Mouse (Mus musculus) myocyte (in vitro differentiated cells): ENCODE measurements around the gene Tnfrsf1a. TPM values are rescaled to one million over a fixed set of nuclear protein-coding genes. Genes with fewer than 3 reads are reported as not detected.

Source experiments
- H3K27me3 ChIP-seq: one replicate; pipeline ENCODE4 v1.6.1; 2011; ENCODE audit not compliant: control insufficient read depth, insufficient read depth, insufficient read length
- H3K36me3 ChIP-seq: one replicate; pipeline ENCODE4 v1.6.1; 2011; ENCODE audit not compliant: control insufficient read depth, insufficient read depth
- H3K4me2 ChIP-seq: one replicate; pipeline ENCODE4 v1.6.1; 2011; ENCODE audit warnings: low read depth, control low read depth
- H3K4me3 ChIP-seq: one replicate; pipeline ENCODE4 v1.5.1; 2011; ENCODE audit warnings: mild to moderate bottlenecking, control low read depth, moderate library complexity
- H3K79me2 ChIP-seq: one replicate; pipeline ENCODE4 v1.6.1; 2011; ENCODE audit not compliant: control insufficient read depth, insufficient read depth
- H3ac ChIP-seq: one replicate; pipeline ENCODE4 v1.6.1; 2011; ENCODE audit not compliant: control insufficient read depth, insufficient read length
- CEBPB ChIP-seq: IDR thresholded peaks from 2 replicates; pipeline ENCODE4 v1.6.1; 2011; ENCODE audit warnings: mild to moderate bottlenecking, moderate library complexity; ENCODE audit not compliant: poor library complexity, insufficient read depth, severe bottlenecking
- E2F4 ChIP-seq: IDR thresholded peaks from one replicate; pipeline ENCODE4 v1.6.1; 2011; ENCODE audit warnings: mild to moderate bottlenecking, control low read depth, moderate library complexity; ENCODE audit not compliant: insufficient read depth
- MAX ChIP-seq: IDR thresholded peaks from one replicate; pipeline ENCODE4 v1.6.1; 2011; ENCODE audit warnings: low read depth, mild to moderate bottlenecking, control low read depth
- MYOD1 ChIP-seq, 3 experiments: IDR thresholded peaks; one replicate each; pipeline ENCODE4 v1.6.1; 2011; ENCODE audit warnings: control low read depth in 2 of 3, low read depth in 2 of 3, mild to moderate bottlenecking in 2 of 3, moderate library complexity in 1 of 3; ENCODE audit not compliant: insufficient read length in 2 of 3, control insufficient read depth in 1 of 3
- MYOG ChIP-seq, 3 experiments: IDR thresholded peaks; one replicate each; pipeline ENCODE4 v1.6.1; 2011; ENCODE audit warnings: control low read depth in 2 of 3, low read depth in 2 of 3, mild to moderate bottlenecking in 2 of 3; ENCODE audit not compliant: insufficient read length in 2 of 3, control insufficient read depth in 1 of 3, insufficient read depth in 1 of 3
- POLR2A ChIP-seq: IDR thresholded peaks from one replicate; pipeline ENCODE4 v1.6.1; 2011; ENCODE audit warnings: low read depth, mild to moderate bottlenecking, control low read depth, moderate library complexity; ENCODE audit not compliant: insufficient read length
- POLR2AphosphoS2 ChIP-seq: IDR thresholded peaks from one replicate; pipeline ENCODE4 v1.6.1; 2011; ENCODE audit warnings: low read depth, control low read depth; ENCODE audit not compliant: insufficient read length
- REST ChIP-seq: IDR thresholded peaks from one replicate; pipeline ENCODE4 v1.6.1; 2011; ENCODE audit warnings: mild to moderate bottlenecking, control low read depth, moderate library complexity; ENCODE audit not compliant: insufficient read depth, insufficient read length
- SRF ChIP-seq: IDR thresholded peaks from one replicate; pipeline ENCODE4 v1.6.1; 2011; ENCODE audit warnings: low read depth; ENCODE audit not compliant: control insufficient read depth, insufficient read length
- TCF12 ChIP-seq: IDR thresholded peaks from one replicate; pipeline ENCODE4 v1.6.1; 2011; ENCODE audit warnings: mild to moderate bottlenecking, control low read depth; ENCODE audit not compliant: poor library complexity, insufficient read depth, severe bottlenecking
- TCF3 ChIP-seq: IDR thresholded peaks from one replicate; pipeline ENCODE4 v1.6.1; 2011; ENCODE audit warnings: low read depth, control low read depth; ENCODE audit not compliant: insufficient read length
- USF1 ChIP-seq: IDR thresholded peaks from one replicate; pipeline ENCODE4 v1.6.1; 2011; ENCODE audit warnings: low read depth, mild to moderate bottlenecking, control low read depth, moderate library complexity
- polyA plus RNA-seq: library from polyadenylated mRNA; unstranded; fragments of >200 nt; fragmentation: generic; extraction: Trizol; gene quantifications from one replicate; pipeline ENCODE4 v1.2.1, GENCODE M21; 2012; ENCODE audit warnings: missing spikeins

The Tnfrsf1a gene
- polyA plus RNA-seq, 1 experiment: 84.5 TPM

DNA sequence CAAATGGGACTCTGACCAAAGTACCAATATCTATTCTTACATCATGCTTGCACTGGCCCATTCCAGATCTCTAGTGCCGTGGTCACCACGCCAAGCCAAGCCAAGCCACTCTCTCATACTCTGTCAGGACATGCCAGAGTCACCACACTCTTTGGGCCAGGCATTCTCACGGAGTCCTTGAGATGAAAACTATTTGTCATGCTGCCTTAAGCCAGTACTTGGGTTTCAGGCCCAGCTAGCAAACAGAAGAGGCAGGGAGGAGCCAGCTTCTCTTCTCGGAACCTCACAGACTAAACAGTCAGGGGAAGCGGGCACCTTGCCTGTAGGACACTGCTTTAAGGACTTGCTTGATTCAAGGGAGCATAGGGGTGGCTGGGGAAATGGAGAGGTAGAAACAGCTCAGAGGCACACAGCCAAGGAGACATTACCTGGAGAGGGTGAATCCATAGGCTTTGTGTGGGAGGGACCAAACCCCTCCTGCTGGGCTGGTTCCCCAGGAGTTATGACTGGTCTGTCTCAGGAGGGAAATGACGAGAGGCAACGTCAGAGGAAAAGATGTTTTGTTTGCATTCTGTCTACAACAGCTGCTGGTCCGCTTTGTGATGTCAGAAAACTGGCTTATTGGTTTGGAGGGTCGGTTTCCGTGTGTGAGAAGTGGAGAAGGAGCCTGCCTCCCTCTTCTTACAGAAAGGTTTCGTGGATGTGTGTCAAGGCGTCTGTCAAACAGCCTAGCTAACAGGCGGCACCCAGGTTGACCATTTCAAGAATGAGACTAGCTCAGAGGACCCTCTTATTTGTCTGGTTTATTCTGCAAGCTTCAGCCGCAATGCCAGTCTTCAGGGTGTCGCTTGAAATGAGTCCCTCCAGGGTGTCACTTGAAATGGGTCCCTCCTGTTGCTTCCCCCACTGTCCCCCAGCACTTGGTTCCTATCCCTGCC lies 29.9 kb upstream of the Tnfrsf1a start:
- no peak overlapping the region for H3K4me2 ChIP-seq
- no peaks in the 10 kb centered on the region for H3K79me2 ChIP-seq
- H3K36me3 ChIP-seq: no peaks in the 10 kb centered on the region
- no peak overlapping the region for H3K4me3 ChIP-seq
- no peaks in the 10 kb centered on the region for H3K27me3 ChIP-seq
- no peak for TF ChIP-seq SRF
- no peak overlapping the region for H3ac ChIP-seq

DNA sequence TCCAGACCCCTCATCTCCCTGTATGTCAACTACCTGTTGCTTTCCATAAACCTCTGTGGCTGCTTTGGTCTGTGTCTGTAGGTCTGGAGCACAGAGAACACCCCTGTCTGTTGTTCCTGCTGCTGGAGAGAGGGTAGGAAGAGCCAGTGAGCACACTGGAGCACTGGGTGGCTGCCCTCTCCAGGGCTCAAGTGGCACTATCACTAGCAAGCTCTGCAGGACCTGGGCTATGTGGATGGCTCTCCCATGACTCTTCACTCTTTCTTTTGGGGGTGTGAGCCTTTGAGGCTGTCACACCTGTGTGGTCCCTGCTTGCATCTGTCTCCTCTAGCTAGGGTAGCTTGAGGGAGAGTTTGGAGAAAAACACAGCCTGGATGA lies 29.3 kb upstream of the Tnfrsf1a start:
- Histone ChIP-seq H3K27me3 (no peaks in the 10 kb centered on the region), H3ac (no peak overlapping the region), H3K79me2 (no peaks in the 10 kb centered on the region), H3K4me2 (no peak overlapping the region), H3K4me3 (no peak overlapping the region), H3K36me3 (no peaks in the 10 kb centered on the region)
- no peak for TF ChIP-seq E2F4
- no peak for TF ChIP-seq TCF3
- TF ChIP-seq USF1: no peak

DNA sequence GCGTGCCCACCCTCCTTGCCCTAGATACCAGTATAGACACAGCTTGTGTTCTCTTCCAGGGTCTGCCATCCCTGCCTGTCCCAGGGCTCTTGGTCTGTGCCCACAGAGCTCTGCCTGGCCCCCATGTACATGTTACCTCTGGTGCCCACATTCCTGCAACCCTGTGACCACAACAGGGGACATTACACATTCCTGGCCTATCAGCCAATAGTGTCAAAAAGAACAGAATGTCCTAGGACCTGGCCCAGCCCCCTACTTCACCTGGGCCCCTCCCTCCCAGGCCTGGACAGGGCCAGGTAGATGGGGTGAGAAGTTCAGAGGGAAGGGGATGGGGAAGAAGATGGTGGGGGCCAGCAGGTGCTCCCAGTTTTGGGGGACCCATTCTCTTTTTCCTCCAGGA lies 28.8 kb upstream of the Tnfrsf1a start, which contains the start of gene Scnn1a:
TSS of gene Scnn1a (plus strand) at position 337 of the 400 bp plus-strand sequence.
- Histone ChIP-seq H3K27me3 (no peaks in the 10 kb centered on the region), H3K36me3 (no peaks in the 10 kb centered on the region), H3K4me3 (no peak within 1 kb of the TSS), H3K4me2 (no peak within 1 kb of the TSS), H3ac (no peak within 1 kb of the TSS), H3K79me2 (no peaks in the 10 kb centered on the region)
- TF ChIP-seq MYOG (IDR thresholded peaks at IDR 0.05; ENCODE audit: control insufficient read depth in 1 of 3, insufficient read depth in 1 of 3, insufficient read length in 2 of 3, low read depth in 2 of 3): no peak
- no peak for TF ChIP-seq TCF3
- TF ChIP-seq CEBPB: no peak
- TF ChIP-seq USF1: no peak
- TF ChIP-seq E2F4: no peak
- no peak for TF ChIP-seq POLR2AphosphoS2
- no peak for TF ChIP-seq TCF12
- TF ChIP-seq MYOD1 (IDR thresholded peaks at IDR 0.05; ENCODE audit: control insufficient read depth in 1 of 3, insufficient read length in 2 of 3, low read depth in 2 of 3): no peak
- no peak for TF ChIP-seq POLR2A
- no peak for TF ChIP-seq MAX
- TF ChIP-seq REST: no peak
- no peak for TF ChIP-seq SRF

DNA sequence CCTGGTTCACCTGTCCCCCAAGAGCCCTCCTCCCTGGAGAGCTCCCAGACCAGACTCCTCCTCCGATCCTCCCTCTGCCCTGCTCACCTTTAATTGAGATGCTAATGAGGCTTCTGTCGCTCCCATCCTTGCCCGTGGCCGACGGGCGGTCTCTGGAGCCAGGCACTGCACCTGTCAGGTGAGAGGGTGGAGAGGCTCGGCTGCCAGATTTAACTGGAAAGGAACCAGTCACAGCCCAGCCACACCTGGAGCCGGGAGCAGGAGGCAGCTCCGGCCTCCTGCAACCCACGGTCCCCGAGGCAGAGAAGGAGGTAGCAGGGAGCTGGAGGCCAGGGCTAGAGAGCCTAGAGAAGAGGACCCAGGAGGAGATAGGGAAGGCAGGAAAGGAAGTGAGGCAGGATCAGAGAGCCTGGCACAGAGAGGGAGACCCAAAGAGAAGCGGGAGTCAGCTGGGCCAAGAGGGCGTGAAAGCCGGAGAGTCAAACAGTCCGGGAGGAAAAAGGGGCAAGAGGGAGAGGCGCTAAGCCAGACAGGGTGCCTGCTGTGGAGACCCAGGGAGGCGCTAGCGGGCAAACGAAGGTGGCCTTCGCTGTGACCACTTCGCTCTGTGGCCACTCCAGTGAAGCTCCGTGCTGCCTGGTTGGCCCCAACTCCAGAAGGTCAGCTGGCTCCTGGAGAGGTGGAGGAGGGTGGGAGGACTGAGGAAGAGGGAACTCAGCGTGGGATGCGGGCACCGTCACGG lies 27.9 kb upstream of the Tnfrsf1a start:
- Histone ChIP-seq H3K79me2 (no peaks in the 10 kb centered on the region), H3K36me3 (no peaks in the 10 kb centered on the region), H3K27me3 (no peaks in the 10 kb centered on the region), H3K4me3 (no peak overlapping the region), H3ac (no peak overlapping the region), H3K4me2 (no peak overlapping the region)
- TF ChIP-seq CEBPB (no peak), MYOD1 (IDR thresholded peaks at IDR 0.05; ENCODE audit: control insufficient read depth in 1 of 3, insufficient read length in 2 of 3, low read depth in 2 of 3) (no peak), MYOG (IDR thresholded peaks at IDR 0.05; ENCODE audit: control insufficient read depth in 1 of 3, insufficient read depth in 1 of 3, insufficient read length in 2 of 3, low read depth in 2 of 3) (no peak), MAX (no peak), USF1 (no peak), TCF3 (no peak), E2F4 (no peak), SRF (no peak), POLR2A (no peak), REST (no peak), POLR2AphosphoS2 (no peak), TCF12 (no peak)

DNA sequence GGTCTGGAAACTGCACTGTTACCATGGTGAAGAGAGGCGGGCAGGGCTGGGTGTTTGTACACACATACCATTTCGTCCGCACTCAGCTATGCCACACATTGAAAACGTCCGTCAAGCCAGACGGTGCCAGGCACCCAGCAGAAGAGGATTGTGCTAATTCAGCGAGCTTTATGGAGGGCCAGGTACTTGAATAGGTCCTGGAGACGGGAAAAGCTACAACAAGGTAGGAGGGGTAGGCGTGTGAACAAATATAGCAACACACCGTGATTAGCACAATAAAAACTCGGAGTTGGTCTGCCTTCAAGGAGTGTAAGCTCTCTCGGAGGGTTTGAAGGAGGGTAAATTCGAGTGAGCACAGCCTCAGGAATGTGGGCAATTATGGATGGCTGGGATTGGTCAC lies 26.4 kb upstream of the Tnfrsf1a start:
- H3K36me3 ChIP-seq: no peaks in the 10 kb centered on the region
- H3K79me2 ChIP-seq: no peaks in the 10 kb centered on the region
- TF ChIP-seq USF1: no peak
- TF ChIP-seq POLR2AphosphoS2: no peak
- no peak for TF ChIP-seq POLR2A
- TF ChIP-seq TCF12: no peak
- TF ChIP-seq MAX: no peak
- no peak for TF ChIP-seq E2F4
- TF ChIP-seq MYOD1 (IDR thresholded peaks at IDR 0.05; ENCODE audit: control insufficient read depth in 1 of 3, insufficient read length in 2 of 3, low read depth in 2 of 3): no peak
- no peak for TF ChIP-seq REST
- no peak for TF ChIP-seq CEBPB
- no peak for TF ChIP-seq MYOG (IDR thresholded peaks at IDR 0.05; ENCODE audit: control insufficient read depth in 1 of 3, insufficient read depth in 1 of 3, insufficient read length in 2 of 3, low read depth in 2 of 3)
- TF ChIP-seq SRF: no peak
- no peak for TF ChIP-seq TCF3
- H3K27me3 ChIP-seq: no peaks in the 10 kb centered on the region
- no peak overlapping the region for H3K4me2 ChIP-seq
- no peak overlapping the region for H3ac ChIP-seq
- no peak overlapping the region for H3K4me3 ChIP-seq
